Mouse (Mus musculus) CH12.LX (cell line): ENCODE measurements around the gene Flot1. TPM values are rescaled to one million over a fixed set of nuclear protein-coding genes. Genes with fewer than 3 reads are reported as not detected.

ENCODE experiments used
- DNase-seq: peaks from one replicate; pipeline ENCODE4 v3.0.0-alpha.2; 2013; ENCODE audit errors: extremely low read depth
- H3K27ac ChIP-seq: 2 replicates; pipeline ENCODE4 v1.5.1; 2012; ENCODE audit warnings: low read depth, mild to moderate bottlenecking, control low read depth, moderate library complexity; ENCODE audit not compliant: insufficient read depth
- H3K27me3 ChIP-seq: replicated peaks from 2 replicates; pipeline ENCODE3; 2012; ENCODE audit warnings: inconsistent platforms
- H3K36me3 ChIP-seq, 2 experiments: replicated peaks in 1 of 2; 2 replicates each; pipeline versions ENCODE3 to v1.6.1; 2012; ENCODE audit warnings: inconsistent platforms in 1 of 2, low read length in 1 of 2, mild to moderate bottlenecking in 1 of 2, mixed read lengths in 1 of 2, moderate library complexity in 1 of 2; ENCODE audit not compliant: control insufficient read depth in 1 of 2, insufficient read depth in 1 of 2
- H3K4me1 ChIP-seq, 2 experiments: 2 replicates each; pipeline ENCODE4 v1.6.1; 2012; ENCODE audit warnings: inconsistent platforms in 1 of 2, moderate library complexity in 1 of 2; ENCODE audit not compliant: insufficient read depth in 2 of 2, control insufficient read depth in 1 of 2
- H3K4me2 ChIP-seq: 2 replicates; pipeline ENCODE4 v1.6.1; 2012; ENCODE audit warnings: low read depth, mild to moderate bottlenecking, control low read depth; ENCODE audit not compliant: poor library complexity, insufficient read depth, severe bottlenecking
- H3K4me3 ChIP-seq, 3 experiments: fragments of 150-350 bp in 1 of 3; sonication (generic) in 1 of 3; replicated peaks in 1 of 3; 2 replicates each; pipeline versions ENCODE3 to v1.5.1; 2011 to 2012; ENCODE audit warnings: low read depth in 2 of 3, low read length in 2 of 3, mild to moderate bottlenecking in 2 of 3, moderate library complexity in 2 of 3, control low read depth in 1 of 3, improper control_type of control experiment in 1 of 3, inconsistent platforms in 1 of 3, mixed read lengths in 1 of 3; ENCODE audit not compliant: poor library complexity in 1 of 3
- H3K79me2 ChIP-seq: replicated peaks from 2 replicates; pipeline ENCODE4 v1.6.1; 2012; ENCODE audit warnings: mild to moderate bottlenecking, moderate library complexity; ENCODE audit not compliant: control insufficient read depth, poor library complexity, insufficient read depth, severe bottlenecking; ENCODE audit errors: extremely low read depth
- H3K9ac ChIP-seq: 2 replicates; pipeline ENCODE4 v1.6.1; 2012; ENCODE audit warnings: low read depth, mild to moderate bottlenecking, control low read depth, moderate library complexity; ENCODE audit not compliant: insufficient read depth
- H3K9me3 ChIP-seq: replicated peaks from 2 replicates; pipeline ENCODE3; 2012; ENCODE audit warnings: low read length, inconsistent platforms, mixed read lengths
- BHLHE40 ChIP-seq: IDR thresholded peaks from 2 replicates; pipeline ENCODE4 v1.6.1; 2011; ENCODE audit warnings: mild to moderate bottlenecking, low read depth, low read length, improper control_type of control experiment
- GABPA ChIP-seq: IDR thresholded peaks from 2 replicates; pipeline ENCODE4 v1.6.1; 2012; ENCODE audit warnings: low read depth, low read length, improper control_type of control experiment, inconsistent platforms; ENCODE audit not compliant: insufficient replicate concordance
- PAX5 ChIP-seq: IDR thresholded peaks from 2 replicates; pipeline ENCODE4 v1.6.1; 2012; ENCODE audit warnings: low read length, inconsistent platforms, mixed read lengths
- POLR2A ChIP-seq: IDR thresholded peaks from 2 replicates; pipeline ENCODE4 v1.6.1; 2011; ENCODE audit warnings: low read depth, mild to moderate bottlenecking, improper control_type of control experiment, low read length
- SIN3A ChIP-seq: IDR thresholded peaks from 2 replicates; pipeline ENCODE4 v1.6.1; 2012; ENCODE audit warnings: low read length, improper control_type of control experiment, inconsistent platforms
- TCF12 ChIP-seq: IDR thresholded peaks from 2 replicates; pipeline ENCODE4 v1.6.1; 2014; ENCODE audit warnings: low read depth, mild to moderate bottlenecking, inconsistent platforms, low read length, improper control_type of control experiment
- ZMIZ1 ChIP-seq: IDR thresholded peaks from 2 replicates; pipeline ENCODE4 v1.6.1; 2012; ENCODE audit warnings: low read depth, mild to moderate bottlenecking, inconsistent platforms, low read length, improper control_type of control experiment
- dilution Hi-C: fragments of 300-500 bp; cut with MboI; formaldehyde crosslinking; loops from 2 replicates; pipeline ENCODE4 v1.14.3; 2020; ENCODE audit warnings: low sequenced_read_pairs; ENCODE audit not compliant: extremely low pct_unique_long_range_greater_than_20kb, extremely low pct_ligation_motif_present
- in situ Hi-C: fragments of 300-500 bp; cut with MboI; formaldehyde crosslinking; loops from 3 replicates; pipeline ENCODE4 v1.14.3; 2019; ENCODE audit warnings: low sequenced_read_pairs, low pct_ligation_motif_present, low pct_unique_long_range_greater_than_20kb, mixed read lengths
- polyA plus RNA-seq: library from polyadenylated mRNA; unstranded; fragments of >175 nt; gene quantifications from 2 replicates; pipeline ENCODE4 v1.2.1, GENCODE M21; 2012; ENCODE audit warnings: low read depth; ENCODE audit not compliant: insufficient read length
- total RNA-seq, 2 experiments: library from RNA; depleted of rRNA; stranded (reverse); fragments of 300-350 nt in 1 of 2; fragments of >200 nt in 1 of 2; gene quantifications; 2 replicates each; pipeline ENCODE4 v1.2.3; 2012 to 2014

Gene Flot1
- total and polyA plus RNA-seq, 3 experiments, result 16.3 to 21.6 (median 17.6) TPM

DNA sequence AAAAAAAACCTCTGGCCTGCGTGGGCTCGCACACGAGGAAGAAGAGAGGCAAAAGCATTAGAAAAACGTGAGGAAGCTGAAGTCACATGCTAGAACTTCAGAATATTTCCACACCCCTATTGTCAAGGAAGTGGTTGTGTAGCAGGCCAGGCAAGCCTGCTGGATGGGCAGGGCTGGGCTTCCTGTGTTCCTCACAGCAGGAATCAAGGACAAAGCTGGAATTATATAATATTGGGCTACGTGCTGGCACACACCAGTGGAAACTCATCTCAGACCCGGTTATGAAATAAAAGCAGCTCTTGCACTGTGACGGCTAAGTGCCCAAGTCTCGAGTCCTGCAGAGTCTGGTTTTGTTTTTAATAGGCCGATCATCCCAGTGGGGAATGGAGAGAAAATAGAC lies 15.0 kb upstream of the Flot1 start:
- H3K27ac ChIP-seq, result no peak overlapping the region
- dilution Hi-C loops (no loop called here), in situ Hi-C loops (no loop called here)
- H3K4me2 ChIP-seq, result no peak overlapping the region
- no peaks in the 10 kb centered on the region for H3K79me2 ChIP-seq
- no peaks in the 10 kb centered on the region for H3K9me3 ChIP-seq
- H3K4me3 ChIP-seq, result no peak overlapping the region
- no peak for DNase-seq
- TF ChIP-seq TCF12 (no peak), BHLHE40 (peak; percentile 36; the same call in 1 of the 2 replicates)
- TF ChIP-seq, all 38 proteins: peak for 1
- peaks cover 11 to 16% of the 10 kb centered on the region in 2 experiments for H3K4me1 ChIP-seq
- no peaks in the 10 kb centered on the region for H3K27me3 ChIP-seq
- H3K9ac ChIP-seq, result no peak overlapping the region
- no peaks in the 10 kb centered on the region for H3K36me3 ChIP-seq

DNA sequence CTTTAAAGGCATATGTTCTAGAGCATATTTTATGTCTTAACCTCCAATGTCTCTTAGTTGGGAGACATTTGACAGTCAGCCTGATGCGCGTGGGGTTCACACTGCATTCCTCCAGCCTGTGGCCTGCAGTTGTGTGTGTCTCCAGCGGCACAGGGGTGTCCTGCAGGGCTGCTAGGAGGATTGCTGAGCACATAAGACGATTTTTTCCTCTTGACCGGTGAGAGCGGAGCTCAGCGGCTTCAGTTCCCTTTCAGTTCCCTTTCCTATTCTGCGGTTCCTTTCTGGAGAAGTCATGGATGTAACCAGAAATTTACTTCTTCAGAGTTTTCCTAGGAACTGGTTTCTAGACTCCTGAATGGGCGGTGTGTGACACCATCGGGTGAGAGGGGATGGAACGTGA lies 13.6 kb upstream of the Flot1 start:
- H3K4me1 ChIP-seq, result peaks cover 21 to 27% of the 10 kb centered on the region in 2 experiments
- no peaks in the 10 kb centered on the region for H3K36me3 ChIP-seq
- no peaks in the 10 kb centered on the region for H3K9me3 ChIP-seq
- in situ Hi-C loops (no loop called here), dilution Hi-C loops (no loop called here)
- H3K27me3 ChIP-seq, result no peaks in the 10 kb centered on the region
- no peaks in the 10 kb centered on the region for H3K79me2 ChIP-seq
- H3K27ac ChIP-seq, result no peak overlapping the region
- H3K4me2 ChIP-seq, result no peak overlapping the region
- no peak overlapping the region for H3K9ac ChIP-seq
- no peak for DNase-seq
- no peak overlapping the region for H3K4me3 ChIP-seq
- TF ChIP-seq POLR2A (no peak), PAX5 (no peak), GABPA (no peak)

DNA sequence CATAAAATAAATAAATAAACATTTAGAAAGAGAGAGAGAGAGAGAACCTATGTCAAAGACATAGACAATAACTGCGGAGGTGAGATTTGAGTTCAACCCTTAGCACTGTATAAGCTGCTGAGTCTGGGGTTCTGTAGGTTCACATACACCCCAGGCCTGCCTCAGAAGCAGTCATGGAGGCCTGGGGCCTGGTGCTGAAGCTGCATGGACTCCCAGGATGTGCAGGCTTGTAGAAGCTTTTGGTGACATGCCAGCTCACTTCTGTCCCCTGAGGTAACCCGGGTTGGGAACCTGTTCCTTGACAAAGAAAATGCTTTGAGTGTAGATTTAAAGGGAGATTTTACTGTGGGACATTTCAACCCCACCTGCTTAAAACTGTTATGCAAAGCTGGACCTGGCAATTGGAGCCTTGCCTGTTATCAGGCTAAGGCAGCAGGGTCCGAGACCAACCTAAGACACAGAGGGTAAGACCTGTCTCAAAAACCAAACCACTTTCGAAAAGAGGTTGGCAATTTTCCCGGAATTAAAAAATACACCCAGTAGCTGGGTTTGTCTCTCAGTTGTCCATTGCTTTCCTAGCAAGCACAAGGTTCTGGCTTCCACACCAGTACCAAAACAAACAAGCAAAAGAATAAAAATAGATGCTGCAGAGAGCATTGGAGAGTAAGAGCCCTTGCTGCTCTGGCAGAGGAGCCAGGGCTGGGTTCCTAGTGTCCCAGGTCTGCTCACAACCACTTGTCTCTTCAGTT lies 12.0 kb upstream of the Flot1 start:
- Histone ChIP-seq H3K9ac (no peak overlapping the region), H3K79me2 (no peaks in the 10 kb centered on the region), H3K4me3 (no peak overlapping the region), H3K9me3 (no peaks in the 10 kb centered on the region), H3K4me2 (no peak overlapping the region), H3K27me3 (no peaks in the 10 kb centered on the region), H3K36me3 (no peaks in the 10 kb centered on the region), H3K27ac (no peak overlapping the region), H3K4me1 (peaks cover 25 to 41% of the 10 kb centered on the region in 2 experiments)
- in situ Hi-C loops (no loop called here), dilution Hi-C loops (no loop called here)
- no peak for DNase-seq
- TF ChIP-seq SIN3A (no peak), ZMIZ1 (no peak)
